Mouse (Mus musculus) thymus, adult 2 months (tissue): ENCODE measurements around the gene Gdpd1. TPM values are rescaled to one million over a fixed set of nuclear protein-coding genes. Genes with fewer than 3 reads are reported as not detected.
"Not testable (repeated sequence)": the region's sequence is repeated elsewhere in the genome, so short reads cannot be mapped to it uniquely, and the experiment has no call there.

ENCODE experiments used
- DNase-seq: peaks from one replicate; pipeline ENCODE4 v3.0.0; 2021
- H3K27ac ChIP-seq: fragments of 200-500 bp; 2 replicates; pipeline ENCODE4 v1.5.1; 2012; ENCODE audit warnings: low read length, control low read depth; ENCODE audit not compliant: control insufficient read depth, insufficient read depth
- H3K27me3 ChIP-seq: fragments of 200-500 bp; 2 replicates; pipeline ENCODE4 v1.6.1; 2012; ENCODE audit warnings: mild to moderate bottlenecking, low read length, moderate library complexity, mixed read lengths; ENCODE audit not compliant: control insufficient read depth, insufficient read depth
- H3K36me3 ChIP-seq: fragments of 200-500 bp; 2 replicates; pipeline ENCODE4 v1.6.1; 2012; ENCODE audit warnings: mild to moderate bottlenecking, low read length, moderate library complexity; ENCODE audit not compliant: control insufficient read depth, insufficient read depth
- H3K4me1 ChIP-seq: fragments of 200-500 bp; replicated peaks from 2 replicates; pipeline ENCODE4 v1.6.1; 2012; ENCODE audit warnings: low read length; ENCODE audit not compliant: control insufficient read depth, insufficient read depth
- H3K4me3 ChIP-seq: fragments of 200-500 bp; 2 replicates; pipeline ENCODE4 v1.5.1; 2012; ENCODE audit warnings: mild to moderate bottlenecking, low read length, control low read depth, moderate library complexity; ENCODE audit not compliant: control insufficient read depth, insufficient read depth
- CTCF ChIP-seq: fragments of 200-500 bp; IDR thresholded peaks from 2 replicates; pipeline ENCODE4 v1.5.1; 2012; ENCODE audit warnings: mild to moderate bottlenecking, control low read depth, low read length, moderate library complexity, borderline replicate concordance; ENCODE audit not compliant: control insufficient read depth, poor library complexity, insufficient read depth; ENCODE audit errors: extremely low read depth
- POLR2A ChIP-seq: fragments of 200-500 bp; IDR thresholded peaks from 2 replicates; pipeline ENCODE4 v1.6.1; 2012; ENCODE audit warnings: mild to moderate bottlenecking, low read length, control low read depth, moderate library complexity; ENCODE audit not compliant: control insufficient read depth, poor library complexity, insufficient read depth; ENCODE audit errors: extremely low read depth
- WGBS: fragments of 180-500 bp; shearing (Covaris S2); methylation state at CpG from one replicate; pipeline ENCODE4 v1.1.7; 2018; 5-methylcytosine and 5-hydroxymethylcytosine counted together
- polyA plus RNA-seq: library from polyadenylated mRNA; depleted of rRNA; stranded (reverse); fragments of >200 nt; gene quantifications from 2 replicates; pipeline ENCODE4 v1.2.3, GENCODE M21; 2012

The Gdpd1 gene
- polyA plus RNA-seq, 1 experiment, result 6.6 TPM

- H3K4me1 ChIP-seq, result 0 out of 2 replicates have a peak, but pooled peaks cover 4% of the 10 kb centered on the region
- no peak for TF ChIP-seq CTCF
- TF ChIP-seq POLR2A, result no peak
- no peak for DNase-seq
- WGBS, result 96% methylated on average over 3 of the region's 3 CpGs
- no peaks in the 10 kb centered on the region for H3K27me3 ChIP-seq
- H3K27ac ChIP-seq, result no peak overlapping the region
- no peak overlapping the region for H3K4me3 ChIP-seq
- no peaks in the 10 kb centered on the region for H3K36me3 ChIP-seq
Measured at GRCm38 (mm10) chr11:87028212-87028611, 45.6 kb downstream of the Gdpd1 start.

GRCm38 (mm10) chr11:87026096-87026875 is 47.6 kb downstream of the Gdpd1 start:
- DNase-seq, result no peak
- TF ChIP-seq POLR2A (no peak), CTCF (no peak)
- Histone ChIP-seq H3K4me1 (0 out of 2 replicates have a peak, but pooled peaks cover 4% of the 10 kb centered on the region), H3K4me3 (no peak overlapping the region), H3K27me3 (no peaks in the 10 kb centered on the region), H3K36me3 (no peaks in the 10 kb centered on the region), H3K27ac (no peak overlapping the region)
- 85% methylated on average over 9 of the region's 9 CpGs for WGBS

GRCm38 (mm10) chr11:87025351-87025750 is 48.5 kb downstream of the Gdpd1 start:
- DNase-seq, result no peak
- TF ChIP-seq POLR2A (no peak), CTCF (no peak)
- Histone ChIP-seq H3K4me1 (0 out of 2 replicates have a peak, but pooled peaks cover 4% of the 10 kb centered on the region), H3K27ac (no peak overlapping the region), H3K27me3 (no peaks in the 10 kb centered on the region), H3K4me3 (no peak overlapping the region), H3K36me3 (no peaks in the 10 kb centered on the region)
- WGBS, result 73% methylated on average over 3 of the region's 3 CpGs

GRCm38 (mm10) chr11:87023240-87023639 is 50.6 kb downstream of the Gdpd1 start:
- not testable (repeated sequence) for H3K27ac ChIP-seq, H3K4me3 ChIP-seq, H3K4me1 ChIP-seq, H3K36me3 ChIP-seq, H3K27me3 ChIP-seq, DNase-seq
- 95% methylated on average over 8 of the region's 8 CpGs for WGBS

GRCm38 (mm10) chr11:87022765-87023164 is 51.1 kb downstream of the Gdpd1 start:
- DNase-seq, result no peak
- Histone ChIP-seq H3K27me3 (no peaks in the 10 kb centered on the region), H3K27ac (no peak overlapping the region), H3K4me1 (no peaks in the 10 kb centered on the region), H3K36me3 (no peaks in the 10 kb centered on the region), H3K4me3 (no peak overlapping the region)
- WGBS, result 45% methylated on average over 4 of the region's 4 CpGs
- TF ChIP-seq POLR2A (no peak), CTCF (no peak)

- no peaks in the 10 kb centered on the region for H3K27me3 ChIP-seq
- H3K36me3 ChIP-seq, result no peaks in the 10 kb centered on the region
- no peak for DNase-seq
- TF ChIP-seq POLR2A (no peak), CTCF (no peak)
- H3K4me3 ChIP-seq, result no peak overlapping the region
- no peaks in the 10 kb centered on the region for H3K4me1 ChIP-seq
- no peak overlapping the region for H3K27ac ChIP-seq
Measured at GRCm38 (mm10) chr11:87021551-87021950, 52.3 kb downstream of the Gdpd1 start.

- H3K4me1 ChIP-seq, result no peaks in the 10 kb centered on the region
- TF ChIP-seq POLR2A, result no peak
- TF ChIP-seq CTCF, result no peak
- no peaks in the 10 kb centered on the region for H3K27me3 ChIP-seq
- WGBS, result 91% methylated on average over 5 of the region's 5 CpGs
- H3K4me3 ChIP-seq, result no peak overlapping the region
- DNase-seq, result no peak
- no peaks in the 10 kb centered on the region for H3K36me3 ChIP-seq
- no peak overlapping the region for H3K27ac ChIP-seq
Measured at GRCm38 (mm10) chr11:87020449-87020848, 53.4 kb downstream of the Gdpd1 start.
